Mouse (Mus musculus) lung, postnatal 0 days (tissue): Measurements from ENCODE around the gene Dtx2. TPM values are rescaled to one million over a fixed set of nuclear protein-coding genes. Genes with fewer than 3 reads are reported as not detected.
A peak's percentile ranks its signal among the peaks of the same experiment; 100 is the strongest.

Experiments
- ATAC-seq: fragments of 200-750 bp; cut with Nextera tagmentation; 2 replicates; pipeline ENCODE4 v1.8.0; 2017; ENCODE audit warnings: moderate library complexity
- DNase-seq: peaks from one replicate; pipeline ENCODE4 v3.0.0-alpha.2; 2016; ENCODE audit warnings: low spot score
- H3K27ac ChIP-seq: fragments of 300-500 bp; sonication (generic); 2 replicates; pipeline ENCODE4 v1.5.1; 2014; ENCODE audit warnings: antibody characterized with exemption, mild to moderate bottlenecking, low read length, mixed read lengths
- H3K27me3 ChIP-seq: fragments of 300-500 bp; sonication (generic); replicated peaks from 2 replicates; pipeline ENCODE4 v1.6.1; 2014; ENCODE audit warnings: low read length, mixed read lengths; ENCODE audit not compliant: insufficient read depth
- H3K36me3 ChIP-seq: fragments of 300-500 bp; sonication (generic); 2 replicates; pipeline ENCODE4 v1.6.1; 2014; ENCODE audit warnings: low read length, mixed read lengths; ENCODE audit not compliant: insufficient read depth
- H3K4me1 ChIP-seq: fragments of 300-500 bp; sonication (generic); 2 replicates; pipeline ENCODE4 v1.6.1; 2014; ENCODE audit warnings: antibody characterized with exemption, low read depth, low read length, mixed read lengths; ENCODE audit not compliant: insufficient read depth
- H3K4me2 ChIP-seq: fragments of 300-500 bp; sonication (generic); replicated peaks from 2 replicates; pipeline ENCODE4 v1.6.1; 2014; ENCODE audit warnings: low read depth, mild to moderate bottlenecking, low read length, moderate library complexity, mixed read lengths
- H3K4me3 ChIP-seq: fragments of 300-500 bp; sonication (generic); 2 replicates; pipeline ENCODE4 v1.5.1; 2014; ENCODE audit warnings: low read depth, low read length
- H3K9ac ChIP-seq: fragments of 300-500 bp; sonication (generic); replicated peaks from 2 replicates; pipeline ENCODE4 v1.6.1; 2014; ENCODE audit warnings: low read depth, mild to moderate bottlenecking
- H3K9me3 ChIP-seq: fragments of 300-500 bp; sonication (generic); 2 replicates; pipeline ENCODE4 v1.6.1; 2016; ENCODE audit warnings: low read length, mixed read lengths
- CTCF ChIP-seq: IDR thresholded peaks from 2 replicates; pipeline ENCODE4 v1.5.1; 2016; ENCODE audit warnings: antibody characterized with exemption, mild to moderate bottlenecking
- EP300 ChIP-seq: IDR thresholded peaks from 2 replicates; pipeline ENCODE4 v1.6.1; 2016; ENCODE audit warnings: antibody characterized with exemption, mild to moderate bottlenecking, control low read depth
- WGBS: fragments of 180-500 bp; shearing (Covaris S2); extraction: QIAGEN DNeasy Blood & Tissue Kit; methylation state at CpG from one replicate; pipeline ENCODE4 v1.1.7; 2014; 5-methylcytosine and 5-hydroxymethylcytosine counted together
- polyA plus RNA-seq: library from polyadenylated mRNA; unstranded; fragments of >200 nt; fragmentation: Nextera tagmentation; extraction: Ambion mirVana; gene quantifications from 2 replicates; pipeline ENCODE4 v1.2.1, GENCODE M21; 2015

Gene Dtx2
- polyA plus RNA-seq = 18.9 and 21.6 TPM in 2 replicates

GRCm38 (mm10) chr5:135994725-135995687, at the start of gene Dtx2:
Gene Dtx2, plus strand, starts transcription at chr5:135994800.
- under 1% methylated on average over 42 of the region's 47 CpGs for WGBS
- Histone ChIP-seq H3K27ac (peak within 1 kb of the TSS; percentile 87), H3K4me3 (peak within 1 kb of the TSS; percentile 68), H3K4me2 (peak within 1 kb of the TSS; percentile 79), H3K4me1 (0 out of 2 replicates have a peak, but pooled peaks cover 4% of the 10 kb centered on the region), H3K9me3 (no peaks in the 10 kb centered on the region), H3K36me3 (no peaks in the 10 kb centered on the region), H3K27me3 (no peaks in the 10 kb centered on the region), H3K9ac (peak within 1 kb of the TSS; percentile 76)
- ATAC-seq = peak; percentile 98
- DNase-seq = peak; percentile 94
- no peak for TF ChIP-seq EP300
- peak; percentile 40; the same call in 1 of the 2 replicates for TF ChIP-seq CTCF

GRCm38 (mm10) chr5:135945916-135946408, 48.6 kb upstream of the Dtx2 start:
- TF ChIP-seq CTCF (no peak), EP300 (no peak)
- H3K4me1 ChIP-seq = no peaks in the 10 kb centered on the region; the same call in 1 of the 2 replicates
- no peak overlapping the region for H3K4me3 ChIP-seq
- H3K27ac ChIP-seq = no peak overlapping the region
- no peaks in the 10 kb centered on the region for H3K36me3 ChIP-seq
- H3K9ac ChIP-seq = no peak overlapping the region
- peak; percentile 38 for ATAC-seq
- H3K9me3 ChIP-seq = no peaks in the 10 kb centered on the region
- no peaks in the 10 kb centered on the region for H3K27me3 ChIP-seq
- no peak overlapping the region for H3K4me2 ChIP-seq
- 38% methylated on average over 10 of the region's 10 CpGs for WGBS
- DNase-seq = no peak

GRCm38 (mm10) chr5:135946621-135947020, 48.0 kb upstream of the Dtx2 start:
- no peaks in the 10 kb centered on the region; the same call in 1 of the 2 replicates for H3K4me1 ChIP-seq
- no peaks in the 10 kb centered on the region for H3K27me3 ChIP-seq
- H3K36me3 ChIP-seq = no peaks in the 10 kb centered on the region
- no peak overlapping the region for H3K9ac ChIP-seq
- H3K4me3 ChIP-seq = no peak overlapping the region
- no peak overlapping the region for H3K27ac ChIP-seq
- no peak for DNase-seq
- TF ChIP-seq EP300 = no peak
- TF ChIP-seq CTCF = no peak
- no peak overlapping the region for H3K4me2 ChIP-seq
- no peaks in the 10 kb centered on the region for H3K9me3 ChIP-seq
- 0 out of 2 replicates have a peak, but pooled peaks have one; percentile 4 for ATAC-seq
- WGBS = 66% methylated on average over 4 of the region's 5 CpGs

- Histone ChIP-seq H3K27me3 (no peaks in the 10 kb centered on the region), H3K27ac (no peak overlapping the region), H3K4me2 (no peak overlapping the region), H3K9me3 (no peaks in the 10 kb centered on the region), H3K36me3 (no peaks in the 10 kb centered on the region), H3K4me3 (no peak overlapping the region), H3K4me1 (no peaks in the 10 kb centered on the region; the same call in 1 of the 2 replicates), H3K9ac (no peak overlapping the region)
- 76% methylated on average over 11 of the region's 11 CpGs for WGBS
- TF ChIP-seq CTCF (no peak), EP300 (no peak)
- DNase-seq (peak; percentile 48), ATAC-seq (peak; percentile 43)
Observed at GRCm38 (mm10) chr5:135950710-135951412, 43.7 kb upstream of the Dtx2 start.

GRCm38 (mm10) chr5:135951660-135952059, 42.9 kb upstream of the Dtx2 start:
- no peak for TF ChIP-seq CTCF
- no peak for TF ChIP-seq EP300
- H3K27me3 ChIP-seq = no peaks in the 10 kb centered on the region
- H3K9ac ChIP-seq = no peak overlapping the region
- 87% methylated on average over 2 of the region's 2 CpGs for WGBS
- ATAC-seq (no peak), DNase-seq (no peak)
- no peak overlapping the region for H3K4me3 ChIP-seq
- H3K27ac ChIP-seq = no peak overlapping the region
- no peaks in the 10 kb centered on the region for H3K4me1 ChIP-seq
- no peaks in the 10 kb centered on the region for H3K36me3 ChIP-seq
- H3K9me3 ChIP-seq = no peaks in the 10 kb centered on the region
- no peak overlapping the region for H3K4me2 ChIP-seq

GRCm38 (mm10) chr5:135952830-135953229, 41.8 kb upstream of the Dtx2 start:
- Histone ChIP-seq H3K36me3 (no peaks in the 10 kb centered on the region), H3K27ac (no peak overlapping the region), H3K4me3 (no peak overlapping the region), H3K9ac (no peak overlapping the region), H3K4me2 (no peak overlapping the region), H3K27me3 (no peaks in the 10 kb centered on the region), H3K9me3 (no peaks in the 10 kb centered on the region), H3K4me1 (no peaks in the 10 kb centered on the region)
- 82% methylated on average over 2 of the region's 2 CpGs for WGBS
- DNase-seq (no peak), ATAC-seq (no peak)
- TF ChIP-seq CTCF (no peak), EP300 (no peak)
